Mouse (Mus musculus) spleen, adult 12 weeks (tissue): ENCODE measurements around the gene Incenp.
A peak's percentile ranks its signal among the peaks of the same experiment; 100 is the strongest.
"Not testable (repeated sequence)": the region's sequence is repeated elsewhere in the genome, so short reads cannot be mapped to it uniquely, and the experiment has no call there.

Experiments used
- DNase-seq: peaks from one replicate; pipeline ENCODE4 v3.0.0; 2022; ENCODE audit warnings: low spot score

Gene Incenp

GRCm38 (mm10) chr19:9918176-9918861, 19.0 kb upstream of the Incenp start:
- DNase-seq = no peak

GRCm38 (mm10) chr19:9917727-9918126, 18.4 kb upstream of the Incenp start:
- no peak for DNase-seq

GRCm38 (mm10) chr19:9915935-9916334, 16.6 kb upstream of the Incenp start:
- peak; percentile 68 for DNase-seq

DNA sequence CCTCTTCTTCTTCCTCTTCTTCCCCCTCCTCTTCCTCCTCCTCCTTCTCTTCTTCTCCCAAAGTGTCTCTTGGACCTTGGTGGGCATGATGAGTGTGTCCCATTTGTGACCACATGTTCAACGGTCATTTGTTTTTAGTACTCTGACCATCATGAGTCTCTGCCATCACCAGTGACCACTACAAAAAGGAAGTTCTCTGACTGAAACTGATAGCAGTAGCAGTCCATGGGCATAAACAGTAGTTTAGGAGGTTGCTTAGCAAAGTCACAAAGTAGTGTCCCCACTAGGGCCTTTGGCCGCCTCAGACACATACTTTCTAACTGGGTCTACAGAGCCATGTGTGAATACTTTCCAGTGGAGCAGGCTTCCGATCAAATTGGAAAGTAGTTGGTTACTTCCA, 15.0 kb upstream of the Incenp start:
- DNase-seq = no peak

DNA sequence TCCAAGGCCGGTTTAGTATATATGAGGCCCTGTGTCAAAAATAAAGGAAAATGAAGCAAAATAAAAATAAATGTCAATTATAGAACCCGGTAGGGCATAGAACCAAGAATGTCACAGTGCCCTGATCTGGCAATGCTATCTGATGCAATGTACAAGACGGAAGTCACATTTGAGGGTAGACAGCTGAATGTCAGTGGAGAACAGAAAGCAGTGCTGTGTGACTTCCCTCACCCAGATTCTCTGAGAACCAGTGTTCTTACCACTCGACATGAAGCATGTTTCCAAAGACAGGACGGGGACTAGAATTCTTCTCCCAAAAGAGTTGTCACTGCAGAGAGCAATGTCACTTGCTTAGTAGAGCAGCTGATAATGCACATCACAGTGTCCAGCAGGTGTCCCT, 14.4 kb upstream of the Incenp start:
- no peak for DNase-seq

- DNase-seq = peak; percentile 50
These were observed 12.0 kb upstream of the Incenp start for GRCm38 (mm10) chr19:9911314-9911754.

GRCm38 (mm10) chr19:9909351-9909750, 10.0 kb upstream of the Incenp start:
- no peak for DNase-seq

GRCm38 (mm10) chr19:9900696-9901095, 1.3 kb upstream of the Incenp start:
- DNase-seq = not testable (repeated sequence)

DNA sequence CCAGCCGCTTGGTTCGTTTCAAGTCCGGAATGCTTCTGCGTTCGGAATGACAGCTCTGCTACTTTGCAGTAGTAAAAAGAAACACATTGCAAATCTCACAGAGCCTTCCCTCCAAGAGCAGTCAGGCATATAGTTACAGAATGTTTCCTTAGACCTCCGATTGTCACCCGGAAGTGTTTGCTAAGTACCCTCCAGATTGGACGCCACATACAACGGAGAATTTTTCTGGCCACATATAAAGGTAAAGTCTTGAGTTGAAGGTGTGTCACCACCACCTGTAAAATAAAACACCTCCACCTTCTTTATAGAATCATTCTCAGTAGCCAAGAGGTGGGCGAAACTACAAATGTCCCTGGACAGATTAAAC, 412 bp upstream of the Incenp start:
- no peak for DNase-seq

DNA sequence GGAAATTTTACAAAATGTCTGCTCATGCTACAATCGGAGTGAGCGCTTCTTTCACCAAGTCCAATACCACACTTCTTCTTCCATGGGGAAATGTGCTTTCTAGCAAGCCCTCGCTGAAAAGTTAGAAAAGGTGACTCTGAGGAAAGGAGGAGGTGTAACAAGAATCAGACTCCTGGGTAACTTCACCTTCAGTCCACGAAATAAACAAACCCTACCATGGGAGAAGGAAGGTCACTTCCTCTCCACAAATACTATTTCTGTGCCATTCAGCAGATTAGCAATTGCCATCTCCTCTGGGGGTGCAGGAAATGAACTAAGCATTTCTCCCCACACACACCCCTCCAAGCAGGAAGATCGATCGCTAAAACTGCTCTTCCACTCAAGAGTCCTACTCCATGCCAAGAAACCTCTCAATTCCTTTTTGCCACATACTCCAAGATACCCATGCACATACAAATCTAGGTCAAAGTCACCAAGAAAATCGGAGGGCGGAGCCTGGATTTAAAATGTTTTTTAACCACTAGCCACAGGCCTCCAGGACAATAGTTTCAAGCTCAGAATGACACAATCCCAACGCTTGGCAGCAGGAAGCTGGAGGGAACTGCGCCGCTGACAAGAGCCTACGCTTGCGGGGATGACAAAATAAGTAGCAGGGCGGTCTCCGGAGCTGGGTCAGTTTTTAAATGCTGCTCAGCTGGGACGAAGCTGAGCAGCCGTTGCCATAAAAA, 848 bp downstream of the Incenp start:
- DNase-seq = no peak

GRCm38 (mm10) chr19:9896067-9896466, 3.3 kb downstream of the Incenp start:
- DNase-seq = no peak

GRCm38 (mm10) chr19:9886771-9887170, 12.6 kb downstream of the Incenp start:
- no peak for DNase-seq

GRCm38 (mm10) chr19:9886348-9886747, 13.0 kb downstream of the Incenp start:
- no peak for DNase-seq

- no peak for DNase-seq
These were observed 21.0 kb downstream of the Incenp start for GRCm38 (mm10) chr19:9878186-9878835.

GRCm38 (mm10) chr19:9865466-9865865, 33.9 kb downstream of the Incenp start:
- DNase-seq = no peak

GRCm38 (mm10) chr19:9864856-9865255, 34.5 kb downstream of the Incenp start:
- DNase-seq = no peak

GRCm38 (mm10) chr19:9860821-9861220, 38.5 kb downstream of the Incenp start:
- DNase-seq = not testable (repeated sequence)

- DNase-seq = not testable (repeated sequence)
These were observed 49.8 kb downstream of the Incenp start for GRCm38 (mm10) chr19:9849368-9850075.

DNA sequence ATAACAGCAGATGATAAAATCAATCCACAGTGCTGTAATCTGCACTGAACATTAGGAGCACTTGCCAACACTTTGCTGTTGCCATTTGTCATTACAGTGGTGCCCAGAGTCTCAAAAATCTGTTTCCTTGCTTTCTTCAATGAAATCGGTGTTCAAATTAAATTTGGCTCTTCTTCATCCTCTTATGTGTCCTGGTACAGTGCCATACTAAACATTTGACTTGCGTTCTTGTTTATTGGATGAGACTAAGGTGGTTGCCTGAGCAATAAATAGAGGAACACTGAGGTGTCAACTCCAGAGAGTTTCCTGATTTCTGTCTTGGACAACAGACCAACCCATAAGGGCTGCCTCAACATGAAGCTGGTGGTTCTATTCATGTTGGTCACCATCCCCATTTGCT, 52.1 kb downstream of the Incenp start, which contains the start of gene Scgb2a2:
Gene Scgb2a2 (plus strand): TSS at position 301 of the 400 bp plus-strand sequence.
- DNase-seq = no peak

GRCm38 (mm10) chr19:9837341-9837715, 62.0 kb downstream of the Incenp start:
- DNase-seq = no peak

- peak; percentile 47 for DNase-seq
These were observed 62.6 kb downstream of the Incenp start for GRCm38 (mm10) chr19:9836581-9837340.
